Mouse (Mus musculus) olfactory bulb, adult 2 months (tissue): ENCODE measurements at regions not wholly inside any gene's neighbourhood (a gene's known extent, or its start where the extent isn't known, plus 50 kb on each side); places are given as distances from the start of the nearest gene placed in this dataset.

Experiments used
- CTCF ChIP-seq: fragments of 200-500 bp; IDR thresholded peaks from 2 replicates; pipeline ENCODE4 v1.5.1; 2012; ENCODE audit warnings: low read depth, mild to moderate bottlenecking, low read length, moderate library complexity; ENCODE audit not compliant: insufficient read depth
- POLR2A ChIP-seq: fragments of 200-500 bp; IDR thresholded peaks from 2 replicates; pipeline ENCODE4 v1.6.1; 2012; ENCODE audit warnings: mild to moderate bottlenecking, low read depth, low read length, moderate library complexity; ENCODE audit not compliant: insufficient read depth

DNA sequence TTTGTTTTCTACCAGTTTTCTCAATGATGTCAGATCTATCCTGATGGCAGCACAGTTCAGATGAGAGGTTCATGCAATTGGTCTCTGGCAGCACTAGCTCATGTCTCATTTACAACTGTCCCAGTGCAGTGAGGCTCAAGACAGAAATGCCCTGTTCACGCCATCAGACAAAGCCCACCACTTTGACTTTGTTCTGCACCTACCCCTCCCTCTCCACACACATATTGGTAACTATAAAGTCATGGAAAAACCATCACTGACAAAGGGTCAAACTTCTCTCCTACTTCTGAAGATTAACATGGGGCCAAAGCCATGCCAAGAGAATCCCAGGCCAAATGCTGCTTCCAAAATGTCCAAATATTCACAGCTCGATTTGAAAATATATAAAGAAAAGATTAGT, 302.7 kb downstream of the Slc30a10 start:
- no peak for TF ChIP-seq CTCF
- no peak for TF ChIP-seq POLR2A
